Mouse (Mus musculus) ES-E14 (cell line): ENCODE measurements around the gene Tsga10ip. TPM values are rescaled to one million over a fixed set of nuclear protein-coding genes. Genes with fewer than 3 reads are reported as not detected.

Experiments
- DNase-seq: peaks from one replicate; pipeline ENCODE4 v3.0.0-alpha.2; 2013; ENCODE audit warnings: low read depth, low spot score
- H3K27ac ChIP-seq: 2 replicates; pipeline ENCODE4 v1.5.1; 2012; ENCODE audit warnings: low read depth, mild to moderate bottlenecking, low read length, moderate library complexity, mixed read lengths; ENCODE audit not compliant: poor library complexity, insufficient read depth, severe bottlenecking
- H3K36me3 ChIP-seq: 2 replicates; pipeline ENCODE4 v1.6.1; 2012; ENCODE audit warnings: mild to moderate bottlenecking, low read length, moderate library complexity, mixed read lengths; ENCODE audit not compliant: control insufficient read depth, poor library complexity, insufficient read depth, severe bottlenecking
- H3K4me1 ChIP-seq, 2 experiments: fragments of 150-350 bp in 1 of 2; sonication (generic) in 1 of 2; 2 replicates each; pipeline ENCODE4 v1.6.1; 2012; ENCODE audit warnings: low read length in 2 of 2, mild to moderate bottlenecking in 1 of 2, mixed read lengths in 1 of 2; ENCODE audit not compliant: control insufficient read depth in 2 of 2, insufficient read depth in 2 of 2, poor library complexity in 1 of 2
- H3K4me3 ChIP-seq, 2 experiments: fragments of 150-350 bp in 1 of 2; sonication (generic) in 1 of 2; 2 replicates each; pipeline ENCODE4 v1.5.1; 2012; ENCODE audit warnings: low read length in 2 of 2, low read depth in 1 of 2, mild to moderate bottlenecking in 1 of 2, mixed read lengths in 1 of 2; ENCODE audit not compliant: insufficient read depth in 1 of 2, poor library complexity in 1 of 2, severe bottlenecking in 1 of 2
- H3K9ac ChIP-seq: 2 replicates; pipeline ENCODE4 v1.6.1; 2012; ENCODE audit warnings: low read depth, mild to moderate bottlenecking, low read length, mixed read lengths; ENCODE audit not compliant: poor library complexity, insufficient read depth, severe bottlenecking
- H3K9me3 ChIP-seq: fragments of 150-350 bp; sonication (generic); 2 replicates; pipeline ENCODE4 v1.6.1; 2012; ENCODE audit warnings: low read depth, mild to moderate bottlenecking, low read length; ENCODE audit not compliant: control insufficient read depth, insufficient read depth
- CHD2 ChIP-seq: IDR thresholded peaks from 2 replicates; pipeline ENCODE4 v1.6.1; 2014; ENCODE audit warnings: mild to moderate bottlenecking, low read depth, low read length, inconsistent platforms
- HCFC1 ChIP-seq: IDR thresholded peaks from 2 replicates; pipeline ENCODE4 v1.6.1; 2012; ENCODE audit warnings: low read length, inconsistent platforms, borderline replicate concordance; ENCODE audit not compliant: insufficient read depth
- MAFK ChIP-seq: IDR thresholded peaks from 2 replicates; pipeline ENCODE4 v1.6.1; 2014; ENCODE audit warnings: mild to moderate bottlenecking, low read depth, low read length, inconsistent platforms; ENCODE audit not compliant: insufficient read depth
- ZC3H11A ChIP-seq: IDR thresholded peaks from 2 replicates; pipeline ENCODE4 v1.6.1; 2012; ENCODE audit warnings: low read depth, mild to moderate bottlenecking, inconsistent platforms, low read length, borderline replicate concordance
- ZNF384 ChIP-seq: IDR thresholded peaks from 2 replicates; pipeline ENCODE4 v1.6.1; 2012; ENCODE audit warnings: low read depth, low read length, inconsistent platforms
- in situ Hi-C, 2 experiments: fragments of 600-800 bp; cut with MboI; formaldehyde crosslinking; loops; one replicate each; pipeline ENCODE4 v1.15.1; 2025; ENCODE audit warnings: low sequenced_read_pairs in 2 of 2, inconsistent platforms in 1 of 2; ENCODE audit not compliant: unreplicated experiment in 2 of 2
- total RNA-seq: library from RNA; depleted of rRNA; stranded (reverse); fragments of 300-350 nt; gene quantifications from 2 replicates; pipeline ENCODE4 v1.2.3, GENCODE M21; 2012

Gene Tsga10ip
- total RNA-seq, 1 experiment: 1.5 TPM

GRCm38 (mm10) chr19:5422895-5423443 lies 20.6 kb upstream of the Tsga10ip start:
- in situ Hi-C loops: no loop called here
- no peaks in the 10 kb centered on the region for H3K9me3 ChIP-seq
- TF ChIP-seq ZNF384 (no peak), MAFK (no peak), CHD2 (no peak), HCFC1 (no peak), ZC3H11A (no peak)
- peaks cover 6 to 14% of the 10 kb centered on the region in 2 experiments; a peak in 3 of 4 replicates for H3K4me1 ChIP-seq
- no peak overlapping the region for H3K27ac ChIP-seq
- no peak overlapping the region for H3K4me3 ChIP-seq
- peak overlapping the region; percentile 85; the same call in 1 of the 2 replicates for H3K9ac ChIP-seq
- no peak for DNase-seq
- H3K36me3 ChIP-seq: peaks cover 22% of the 10 kb centered on the region; the same call in 1 of the 2 replicates

- H3K9me3 ChIP-seq: no peaks in the 10 kb centered on the region
- DNase-seq: no peak
- no peak overlapping the region for H3K4me3 ChIP-seq
- no peak overlapping the region for H3K27ac ChIP-seq
- TF ChIP-seq MAFK: no peak
- TF ChIP-seq HCFC1: no peak
- TF ChIP-seq ZC3H11A: no peak
- TF ChIP-seq CHD2: no peak
- TF ChIP-seq ZNF384: no peak
- H3K36me3 ChIP-seq: peaks cover 22% of the 10 kb centered on the region; the same call in 1 of the 2 replicates
- in situ Hi-C loops: no loop called here
- peaks cover 6 to 14% of the 10 kb centered on the region in 2 experiments; a peak in 3 of 4 replicates for H3K4me1 ChIP-seq
- H3K9ac ChIP-seq: no peak overlapping the region
Observed at GRCm38 (mm10) chr19:5422267-5422666, 19.9 kb upstream of the Tsga10ip start.

- no peaks in the 10 kb centered on the region for H3K9me3 ChIP-seq
- TF ChIP-seq CHD2 (no peak), ZC3H11A (no peak), HCFC1 (no peak), ZNF384 (no peak), MAFK (no peak)
- H3K9ac ChIP-seq: no peak overlapping the region
- H3K36me3 ChIP-seq: peaks cover 17% of the 10 kb centered on the region; the same call in 1 of the 2 replicates
- DNase-seq: no peak
- no peak overlapping the region for H3K27ac ChIP-seq
- in situ Hi-C loops: no loop called here
- H3K4me3 ChIP-seq: no peak overlapping the region
- H3K4me1 ChIP-seq: peaks cover 6 to 12% of the 10 kb centered on the region in 2 experiments; a peak in 3 of 4 replicates
Observed at GRCm38 (mm10) chr19:5421784-5422183, 19.5 kb upstream of the Tsga10ip start.

- in situ Hi-C loops: no loop called here
- Histone ChIP-seq H3K4me3 (no peak overlapping the region), H3K27ac (no peak overlapping the region), H3K9ac (no peak overlapping the region), H3K9me3 (no peaks in the 10 kb centered on the region), H3K4me1 (peaks cover 3 to 6% of the 10 kb centered on the region in 2 experiments; a peak in 2 of 4 replicates), H3K36me3 (peaks cover 10% of the 10 kb centered on the region; the same call in 1 of the 2 replicates)
- DNase-seq: no peak
- no peak for TF ChIP-seq HCFC1
- TF ChIP-seq CHD2: no peak
- no peak for TF ChIP-seq ZNF384
- no peak for TF ChIP-seq MAFK
- TF ChIP-seq ZC3H11A: no peak
Observed at GRCm38 (mm10) chr19:5420579-5420978, 18.3 kb upstream of the Tsga10ip start.
